Mouse (Mus musculus) layer of hippocampus, postnatal 14 days (tissue): Measurements from ENCODE around the gene Lrrc8b. TPM values are rescaled to one million over a fixed set of nuclear protein-coding genes. Genes with fewer than 3 reads are reported as not detected.

ENCODE experiments used
- DNase-seq, 2 experiments: peaks; one replicate each; pipeline ENCODE4 v3.0.0; 2021 to 2022; ENCODE audit warnings: low spot score in 2 of 2, mixed read lengths in 1 of 2
- total RNA-seq, 2 experiments: library from RNA; stranded (reverse); gene quantifications; 2 replicates each; pipeline ENCODE4 v1.2.3; 2021

Lrrc8b gene
- total RNA-seq, 2 experiments from 2014 or later = 80.1 to 81.4 TPM

GRCm38 (mm10) chr5:105418364-105418763 lies 2.8 kb downstream of the Lrrc8b start:
- no peak for DNase-seq

GRCm38 (mm10) chr5:105418851-105419250 lies 3.3 kb downstream of the Lrrc8b start:
- DNase-seq = no peak

DNA sequence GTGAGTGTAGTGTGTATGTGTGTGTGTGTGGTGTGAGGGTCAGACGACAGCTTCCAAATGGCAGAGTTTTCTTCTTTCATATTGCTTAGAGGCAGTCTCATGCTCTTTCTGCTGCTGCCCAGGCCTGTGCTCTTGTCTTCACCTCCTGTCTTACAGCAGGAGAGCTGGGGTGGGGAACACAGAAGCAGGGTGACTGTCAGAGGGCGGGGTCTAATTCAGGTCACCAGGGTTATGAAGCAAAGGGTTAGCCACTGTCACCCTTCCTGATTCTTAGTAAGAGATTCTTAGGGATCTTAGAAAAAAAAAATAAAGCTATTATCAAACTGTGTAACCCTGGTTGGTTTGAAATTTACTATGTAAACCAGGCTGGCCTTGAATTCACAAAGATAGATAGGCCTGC lies 10.0 kb downstream of the Lrrc8b start:
- no peak for DNase-seq

GRCm38 (mm10) chr5:105427326-105427725 lies 11.8 kb downstream of the Lrrc8b start:
- no peak for DNase-seq

DNA sequence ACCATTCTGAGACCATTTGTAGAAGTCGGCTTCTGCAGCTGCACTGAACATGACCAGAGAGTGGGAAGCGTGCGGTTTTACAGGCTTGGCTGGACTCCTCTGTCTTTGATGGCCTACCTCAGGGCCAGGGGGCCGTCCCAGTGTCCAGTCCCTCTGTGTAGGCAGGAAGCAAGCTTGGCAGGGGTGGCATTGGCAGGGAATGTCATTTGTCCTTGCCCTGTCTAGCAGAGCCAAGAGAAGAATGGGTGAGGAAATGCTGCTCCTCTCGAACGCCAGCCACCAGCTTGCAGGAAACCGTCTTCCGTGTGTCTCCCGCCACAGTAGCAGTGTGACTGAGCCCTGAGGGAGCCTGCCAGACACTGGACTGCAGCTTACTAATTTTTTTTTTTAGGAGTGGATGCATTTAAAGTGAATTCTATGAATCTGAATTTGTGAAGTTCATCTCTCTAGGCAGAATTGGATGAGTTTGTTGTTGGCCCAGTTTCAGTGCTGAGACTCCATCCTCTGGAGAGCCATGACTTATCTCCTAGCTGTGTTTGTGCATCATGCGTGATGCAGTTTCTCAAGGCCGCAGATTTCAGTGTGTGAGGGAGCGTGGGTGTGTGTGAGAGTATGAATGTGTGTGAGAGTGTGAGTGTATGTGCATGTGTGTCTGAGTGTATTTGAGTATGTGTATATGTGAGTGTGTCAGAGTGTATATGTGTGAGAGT lies 12.8 kb downstream of the Lrrc8b start:
- no peak for DNase-seq

GRCm38 (mm10) chr5:105430148-105430547 lies 14.6 kb downstream of the Lrrc8b start:
- no peak for DNase-seq

GRCm38 (mm10) chr5:105439608-105440007 lies 24.0 kb downstream of the Lrrc8b start:
- no peak for DNase-seq

DNA sequence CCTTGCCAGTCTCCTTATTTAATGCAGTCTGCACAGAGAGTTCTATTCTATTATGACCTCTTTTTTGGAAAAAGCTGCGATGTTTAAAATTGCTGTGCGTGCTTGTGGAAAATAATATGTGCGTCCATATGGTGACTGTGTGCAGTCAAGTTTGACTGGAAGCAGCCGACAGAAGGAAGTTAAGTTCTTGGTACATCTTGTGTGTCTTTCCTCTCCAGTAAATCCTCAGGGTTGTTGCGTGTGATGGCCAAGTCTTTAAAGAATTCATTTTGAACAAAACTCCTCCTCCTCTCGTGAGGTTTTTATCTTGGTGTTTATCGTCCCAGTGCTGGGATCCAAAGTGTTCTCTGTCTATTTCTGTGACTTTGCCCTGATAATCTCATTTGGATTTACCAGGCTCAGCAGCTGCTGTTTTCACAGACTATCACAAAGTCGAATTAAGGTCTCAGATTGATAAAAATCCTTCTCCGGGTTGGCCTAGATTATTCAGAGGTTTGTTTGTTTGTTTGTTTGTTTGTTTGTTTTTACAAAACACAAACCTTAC lies 25.5 kb downstream of the Lrrc8b start:
- DNase-seq = peak in 1 of 2 experiments; percentile 51

- no peak for DNase-seq
Observed at GRCm38 (mm10) chr5:105442212-105443000, 26.8 kb downstream of the Lrrc8b start.

DNA sequence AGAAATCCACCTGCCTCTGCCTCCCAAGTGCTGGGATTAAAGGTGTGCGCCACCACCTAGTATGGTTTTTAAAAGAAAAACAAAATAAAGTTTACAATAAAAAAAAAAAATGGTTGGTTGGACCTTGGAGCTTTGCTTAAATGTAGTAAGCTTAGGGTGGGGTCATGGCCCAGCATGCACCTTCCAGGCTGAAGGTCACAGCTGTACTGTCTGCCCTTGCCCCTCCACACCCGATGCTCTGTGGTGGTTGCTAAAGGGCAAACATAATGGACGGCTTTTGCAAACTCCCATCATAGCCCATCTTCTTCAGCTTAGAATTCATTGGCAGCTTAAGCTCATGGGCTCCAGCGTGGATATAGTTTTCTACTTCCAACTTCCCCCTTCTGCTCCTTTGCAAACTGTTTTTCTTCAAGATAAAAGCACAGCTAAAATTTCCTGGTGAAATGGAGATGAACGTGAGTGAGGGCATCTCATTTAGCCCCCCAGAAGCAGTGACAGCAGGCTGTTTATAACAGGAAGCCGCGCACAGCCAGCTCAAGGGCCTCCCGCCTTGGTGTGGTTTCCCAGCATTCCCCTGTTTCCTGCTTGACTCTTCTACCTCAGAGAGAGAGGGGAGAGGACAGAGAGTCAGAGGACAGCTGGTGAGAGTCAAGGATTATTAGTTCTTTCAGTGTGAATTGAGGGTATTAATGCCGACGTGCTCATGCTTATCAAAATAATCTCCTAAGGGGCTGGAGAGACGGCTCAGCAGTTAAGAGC lies 27.7 kb downstream of the Lrrc8b start:
- DNase-seq = no peak

- no peak for DNase-seq
Observed at GRCm38 (mm10) chr5:105445686-105446085, 30.1 kb downstream of the Lrrc8b start.

- DNase-seq = no peak
Observed at GRCm38 (mm10) chr5:105454105-105454504, 38.5 kb downstream of the Lrrc8b start.

GRCm38 (mm10) chr5:105459077-105459476 lies 43.5 kb downstream of the Lrrc8b start:
- no peak for DNase-seq

DNA sequence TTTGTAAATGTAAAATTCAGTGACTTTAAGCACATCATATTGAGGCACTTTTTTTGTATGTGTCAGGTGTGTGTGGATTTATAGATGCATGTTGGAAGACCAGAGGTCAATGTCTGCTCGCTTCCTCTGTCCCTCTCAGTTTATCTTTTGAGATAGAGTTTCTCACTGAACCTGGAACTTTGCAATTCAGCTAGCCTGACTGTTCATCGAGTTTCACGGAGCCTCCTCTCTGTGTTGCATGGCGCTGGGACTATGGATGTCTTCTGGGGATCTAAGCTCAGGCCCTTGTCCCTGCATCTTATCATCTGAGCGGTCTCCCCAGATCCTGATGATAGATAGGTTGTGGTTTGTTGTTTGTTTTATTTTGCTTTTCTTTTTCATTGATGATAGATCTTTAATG lies 45.0 kb downstream of the Lrrc8b start:
- DNase-seq = no peak

GRCm38 (mm10) chr5:105461076-105461475 lies 45.5 kb downstream of the Lrrc8b start:
- DNase-seq = no peak

DNA sequence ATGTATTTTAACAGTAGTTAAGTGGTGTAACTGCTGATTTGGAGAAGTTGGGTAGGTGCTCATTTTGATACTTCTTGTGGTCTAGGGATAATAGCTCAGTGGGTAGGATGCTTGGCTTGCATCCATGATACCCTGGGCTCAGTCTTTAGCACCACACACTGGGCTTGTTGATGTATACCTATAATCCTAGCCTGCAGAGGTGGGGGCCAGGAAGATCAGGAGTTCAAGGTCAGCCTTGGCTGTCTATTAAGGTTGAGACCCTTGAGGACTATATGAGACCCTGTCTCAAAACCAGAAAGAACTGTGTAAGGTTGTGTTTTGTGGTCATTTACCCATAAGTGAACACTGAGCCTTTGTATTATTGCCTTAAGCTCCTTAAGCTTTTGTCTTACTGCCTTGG lies 49.1 kb downstream of the Lrrc8b start:
- no peak for DNase-seq

DNA sequence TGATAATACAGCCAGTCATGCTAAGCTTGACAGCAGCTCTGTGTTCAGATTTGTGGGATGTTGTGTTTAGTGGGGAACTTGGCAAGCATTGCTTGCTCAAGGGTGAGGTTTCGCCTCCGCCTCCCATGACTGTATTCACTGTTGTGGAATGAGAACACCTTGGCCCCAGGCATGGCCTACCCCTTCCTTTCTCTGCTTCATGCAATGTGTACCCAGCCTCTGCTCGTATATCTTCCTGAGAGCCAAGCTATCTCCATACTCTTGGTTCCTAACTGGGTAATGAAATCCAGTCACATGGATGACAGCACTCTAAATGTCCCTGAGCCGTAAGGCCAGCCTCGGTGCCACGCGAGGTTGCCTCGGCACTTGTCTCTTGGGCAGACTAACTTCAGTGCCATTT lies 50.0 kb downstream of the Lrrc8b start:
- DNase-seq = no peak

- no peak for DNase-seq
Observed at GRCm38 (mm10) chr5:105466471-105466902, 50.9 kb downstream of the Lrrc8b start.

DNA sequence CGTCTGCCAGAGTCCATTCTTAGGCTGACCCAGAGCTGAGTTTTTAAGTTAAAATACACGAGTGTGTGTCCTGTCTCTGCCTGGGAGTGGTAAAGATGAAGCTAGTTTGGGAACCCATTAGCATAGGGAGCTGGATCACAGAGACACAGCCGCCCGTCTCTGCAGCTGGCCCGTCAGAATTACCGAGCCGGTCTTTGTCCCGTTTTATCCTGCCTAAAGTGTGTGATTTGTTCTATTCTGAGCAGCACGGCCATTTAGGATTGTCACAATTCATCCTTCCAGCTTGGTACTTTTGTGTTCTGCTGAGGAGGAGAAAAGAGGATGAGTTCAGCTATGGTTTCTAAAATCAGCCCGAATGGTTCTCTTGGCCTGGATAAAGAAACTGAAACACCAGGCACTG lies 51.7 kb downstream of the Lrrc8b start:
- DNase-seq = peak in 1 of 2 experiments; percentile 36

DNA sequence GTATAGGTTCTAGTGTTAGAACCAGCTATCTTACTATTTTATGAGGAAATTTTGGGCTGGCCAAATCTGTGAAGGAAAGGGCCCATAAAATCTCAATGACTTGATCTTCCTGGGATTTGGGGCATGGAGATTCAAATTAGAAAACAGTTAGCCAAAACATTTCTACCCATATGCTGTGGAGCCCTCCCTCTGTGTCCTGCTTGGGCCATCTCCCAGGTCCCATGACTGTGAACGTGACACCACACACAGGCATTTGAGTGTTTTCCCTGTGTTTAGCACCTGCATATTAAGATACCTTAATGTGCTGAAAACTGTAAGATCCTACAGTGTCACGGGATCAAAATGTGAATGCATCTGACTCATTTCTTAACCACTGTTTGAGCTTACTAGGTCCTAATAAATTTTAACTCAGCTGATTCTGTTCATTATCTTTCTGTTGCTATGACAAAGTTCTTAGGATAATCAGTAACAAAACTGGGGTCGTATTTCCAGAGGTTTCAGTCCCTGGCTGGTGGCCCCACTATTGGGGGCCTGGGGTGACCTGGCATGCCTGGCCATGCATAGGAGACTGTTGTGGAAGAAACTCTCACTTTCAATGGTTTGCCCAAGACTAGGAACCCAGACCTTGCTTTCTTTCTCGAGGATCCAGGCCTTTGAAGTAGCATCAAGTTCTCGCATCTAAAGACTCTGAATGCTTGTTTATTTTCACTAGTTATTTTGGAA lies 57.6 kb downstream of the Lrrc8b start:
- DNase-seq = no peak

GRCm38 (mm10) chr5:105477527-105477926 lies 62.0 kb downstream of the Lrrc8b start:
- no peak for DNase-seq
